Mouse (Mus musculus): ENCODE measurements around the gene Cdk10.

The Cdk10 gene

DNA sequence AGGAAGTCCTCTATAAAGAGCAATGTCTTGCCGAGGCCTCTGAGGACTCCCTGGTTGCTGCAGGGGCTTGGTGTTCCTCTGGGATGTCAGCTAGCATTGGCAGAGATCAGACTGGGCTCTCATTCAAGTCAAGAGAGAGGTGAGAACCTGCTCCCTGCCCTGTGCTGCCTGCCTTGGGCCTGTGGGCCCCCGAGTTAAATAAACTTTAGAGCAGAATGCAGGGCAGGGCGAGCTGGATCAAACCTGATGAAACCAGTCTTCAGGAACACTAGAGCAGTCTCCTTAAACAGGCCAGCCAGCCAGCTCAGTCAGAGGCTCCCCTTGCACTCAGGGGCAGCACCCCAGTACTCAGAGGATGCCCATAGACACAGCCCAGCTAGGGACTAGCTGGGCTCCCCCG lies 47.3 kb downstream of the Cdk10 start:
- DNase-seq (ENCODE audit: low spot score in 2 of 2), result no peak

GRCm38 (mm10) chr8:123274447-123274846 lies 49.8 kb downstream of the Cdk10 start:
- no peak for DNase-seq (ENCODE audit: low spot score in 2 of 2)

GRCm38 (mm10) chr8:123275096-123275495 lies 50.5 kb downstream of the Cdk10 start:
- no peak for DNase-seq (ENCODE audit: low spot score in 2 of 2)

DNA sequence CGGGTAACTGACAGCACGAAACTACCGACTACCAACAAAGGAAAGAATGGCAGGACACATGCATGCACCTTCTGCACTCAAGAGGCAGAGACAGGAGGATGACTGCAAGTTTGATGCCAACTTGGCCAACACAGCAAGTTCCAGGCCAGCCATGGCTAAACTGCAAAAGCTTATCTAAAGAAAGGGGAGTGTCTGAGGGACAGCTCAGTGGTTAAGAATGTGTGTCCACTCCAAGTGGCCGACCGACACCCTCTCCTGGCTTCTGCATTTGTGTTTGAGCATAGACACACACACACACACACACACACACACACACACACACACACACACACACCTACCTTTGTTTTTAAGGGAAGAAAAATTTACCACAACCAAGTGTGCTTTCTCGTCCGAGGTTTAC lies 53.8 kb downstream of the Cdk10 start:
- no peak for DNase-seq (ENCODE audit: low spot score in 2 of 2)

GRCm38 (mm10) chr8:123279828-123280227 lies 55.2 kb downstream of the Cdk10 start:
- no peak for DNase-seq (ENCODE audit: low spot score in 2 of 2)

DNA sequence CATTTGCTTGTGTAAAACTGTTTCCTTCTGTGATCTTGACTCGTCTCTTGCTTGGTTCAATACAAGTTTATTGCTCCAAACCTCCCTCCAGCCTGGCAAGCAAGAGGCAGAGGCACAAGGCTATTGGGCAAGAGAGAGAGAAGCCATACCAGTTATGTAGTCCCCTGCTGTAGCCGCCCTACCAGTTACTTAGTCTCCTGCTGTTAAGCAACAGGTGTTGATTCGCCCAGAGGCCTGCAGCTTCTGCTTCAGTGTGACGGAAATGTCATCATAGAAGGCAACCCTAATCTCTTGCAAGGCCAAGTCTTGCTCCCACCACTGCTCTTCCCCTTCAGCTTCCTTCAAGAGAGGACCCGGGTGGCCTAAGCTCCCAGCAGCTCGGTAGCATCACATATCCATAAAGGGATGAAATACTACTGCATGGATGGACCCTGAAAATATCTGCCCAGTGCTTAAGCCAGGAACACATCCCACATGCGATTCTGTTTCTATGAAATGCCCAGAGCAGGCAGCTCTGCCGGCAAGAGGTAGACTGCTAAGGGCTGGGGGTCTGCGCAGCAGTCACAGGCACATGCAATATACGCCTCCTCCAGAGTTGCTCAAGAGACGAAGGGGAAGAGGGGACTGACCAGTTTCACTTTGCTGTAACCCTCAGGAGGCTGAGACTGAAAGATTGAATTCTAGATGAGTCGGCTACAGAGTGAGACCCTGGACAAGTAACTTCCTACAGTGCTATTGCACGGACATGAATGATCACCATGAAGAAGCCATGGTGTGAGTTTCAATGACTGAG lies 55.9 kb downstream of the Cdk10 start:
- no peak for DNase-seq (ENCODE audit: low spot score in 2 of 2)
